Mouse (Mus musculus) kidney, embryonic 16.5 days (tissue): ENCODE measurements around the gene Zbtb38. TPM values are rescaled to one million over a fixed set of nuclear protein-coding genes. Genes with fewer than 3 reads are reported as not detected.

ENCODE experiments used
- ATAC-seq: fragments of 200-750 bp; cut with Nextera tagmentation; 2 replicates; pipeline ENCODE4 v1.8.0; 2017; ENCODE audit warnings: moderate TSS enrichment; ENCODE audit not compliant: low FRiP score, low TSS enrichment
- H3K27ac ChIP-seq: fragments of 300-500 bp; sonication (generic); 2 replicates; pipeline ENCODE4 v1.5.1; 2014; ENCODE audit warnings: low read length
- H3K27me3 ChIP-seq: fragments of 300-500 bp; sonication (generic); 2 replicates; pipeline ENCODE4 v1.6.1; 2014; ENCODE audit warnings: low read length, control low read depth, mixed read lengths; ENCODE audit not compliant: insufficient read depth
- H3K36me3 ChIP-seq: fragments of 300-500 bp; sonication (generic); 2 replicates; pipeline ENCODE4 v1.6.1; 2014; ENCODE audit warnings: low read length, control low read depth, mixed read lengths; ENCODE audit not compliant: insufficient read depth
- H3K4me1 ChIP-seq: fragments of 300-500 bp; sonication (generic); 2 replicates; pipeline ENCODE4 v1.6.1; 2014; ENCODE audit warnings: low read length, control low read depth, mixed read lengths; ENCODE audit not compliant: insufficient read depth
- H3K4me2 ChIP-seq: fragments of 300-500 bp; sonication (generic); replicated peaks from 2 replicates; pipeline ENCODE4 v1.6.1; 2014; ENCODE audit warnings: low read depth, low read length
- H3K4me3 ChIP-seq: fragments of 300-500 bp; sonication (generic); 2 replicates; pipeline ENCODE4 v1.5.1; 2014; ENCODE audit warnings: mild to moderate bottlenecking, low read length
- H3K9ac ChIP-seq: fragments of 300-500 bp; sonication (generic); replicated peaks from 2 replicates; pipeline ENCODE4 v1.6.1; 2014; ENCODE audit warnings: low read length
- H3K9me3 ChIP-seq: fragments of 300-500 bp; sonication (generic); 2 replicates; pipeline ENCODE4 v1.6.1; 2016; ENCODE audit warnings: low read length, control low read depth
- WGBS: fragments of 180-500 bp; shearing (Covaris S2); extraction: QIAGEN DNeasy Blood & Tissue Kit; methylation state at CpG from one replicate; pipeline ENCODE4 v1.1.7; 2014; 5-methylcytosine and 5-hydroxymethylcytosine counted together
- polyA plus RNA-seq: library from polyadenylated mRNA; unstranded; fragments of >200 nt; fragmentation: Nextera tagmentation; extraction: Ambion mirVana; gene quantifications from 2 replicates; pipeline ENCODE4 v1.2.1, GENCODE M21; 2015

The Zbtb38 gene
- polyA plus RNA-seq, 1 experiment from 2014 or later, result 22.1 TPM

DNA sequence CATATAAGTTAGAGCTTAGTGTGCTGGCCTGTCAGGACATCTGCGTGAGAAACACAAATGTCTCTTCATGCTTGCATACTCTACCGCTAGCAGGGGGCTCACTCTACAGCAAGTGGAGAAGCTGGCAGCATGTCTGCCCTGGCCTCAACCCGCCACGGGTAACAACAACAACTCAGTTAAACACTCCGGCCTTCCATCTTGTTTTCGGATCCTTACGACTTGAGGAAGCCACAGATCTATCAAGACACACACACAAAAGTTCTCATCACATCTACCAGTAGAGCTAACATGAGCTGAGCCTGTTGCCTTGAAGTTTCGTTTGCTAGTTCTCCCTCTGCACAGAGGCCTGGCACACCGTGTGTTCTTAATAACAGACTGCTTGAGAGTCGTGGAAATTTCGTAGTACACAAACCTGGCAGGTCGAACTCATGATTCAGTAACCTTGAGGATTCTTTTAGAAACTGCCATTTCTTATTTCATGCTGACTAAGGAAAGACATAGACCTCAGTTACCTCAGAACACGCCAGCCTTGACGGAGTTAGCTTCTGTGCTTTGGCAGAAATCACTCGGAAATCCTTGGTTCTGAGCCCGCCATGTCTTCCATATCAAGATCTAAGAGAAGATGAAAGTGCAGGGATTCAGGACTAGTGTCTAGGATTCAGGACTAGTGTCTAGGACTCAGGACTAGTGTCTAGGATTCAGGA, 34.8 kb downstream of the Zbtb38 start:
- H3K4me3 ChIP-seq, result no peak overlapping the region
- WGBS, result 91% methylated on average over 16 of the region's 16 CpGs
- H3K4me2 ChIP-seq, result no peak overlapping the region
- H3K36me3 ChIP-seq, result no peaks in the 10 kb centered on the region
- no peaks in the 10 kb centered on the region for H3K27me3 ChIP-seq
- H3K9me3 ChIP-seq, result no peaks in the 10 kb centered on the region
- H3K9ac ChIP-seq, result no peak overlapping the region
- no peak overlapping the region for H3K27ac ChIP-seq
- H3K4me1 ChIP-seq, result peaks cover 37% of the 10 kb centered on the region
- no peak for ATAC-seq

DNA sequence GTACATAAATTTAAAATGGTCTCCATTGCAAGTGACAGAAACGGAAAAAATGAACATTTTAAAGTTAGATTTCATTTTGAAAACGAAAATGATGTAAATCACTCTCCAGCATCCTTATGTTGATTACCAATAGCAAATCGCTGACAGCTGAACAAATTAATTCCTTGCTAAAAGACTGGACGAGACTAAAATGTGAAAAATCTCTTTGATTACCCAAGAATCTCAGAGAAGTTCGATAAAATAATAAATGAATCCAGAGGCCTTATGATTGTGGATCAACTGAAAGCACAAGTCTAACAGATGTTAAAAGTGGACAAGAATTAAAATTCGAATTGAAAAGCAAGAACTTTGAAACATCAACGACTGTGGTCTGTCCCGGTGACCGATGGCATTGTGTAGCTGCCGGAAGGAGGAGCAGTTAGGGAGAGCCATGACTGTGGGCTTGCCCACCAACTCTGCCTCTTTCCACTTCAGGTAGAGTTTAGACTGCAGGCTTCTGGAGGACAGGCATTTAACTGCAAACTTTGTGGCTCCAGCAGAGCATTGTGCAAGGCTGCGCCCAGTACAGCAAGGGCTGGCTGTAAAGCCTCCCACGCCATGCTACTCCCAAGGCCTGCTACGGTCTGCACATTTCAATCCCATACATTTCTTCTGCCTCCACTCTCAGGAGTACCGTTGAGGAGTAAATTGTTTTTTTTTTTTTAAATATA, 35.7 kb downstream of the Zbtb38 start:
- Histone ChIP-seq H3K9ac (no peak overlapping the region), H3K4me1 (peaks cover 37% of the 10 kb centered on the region), H3K4me2 (no peak overlapping the region), H3K36me3 (peaks cover 5% of the 10 kb centered on the region; the same call in 1 of the 2 replicates), H3K4me3 (no peak overlapping the region), H3K9me3 (no peaks in the 10 kb centered on the region), H3K27me3 (no peaks in the 10 kb centered on the region), H3K27ac (no peak overlapping the region)
- 76% methylated on average over 14 of the region's 14 CpGs for WGBS
- ATAC-seq, result no peak

DNA sequence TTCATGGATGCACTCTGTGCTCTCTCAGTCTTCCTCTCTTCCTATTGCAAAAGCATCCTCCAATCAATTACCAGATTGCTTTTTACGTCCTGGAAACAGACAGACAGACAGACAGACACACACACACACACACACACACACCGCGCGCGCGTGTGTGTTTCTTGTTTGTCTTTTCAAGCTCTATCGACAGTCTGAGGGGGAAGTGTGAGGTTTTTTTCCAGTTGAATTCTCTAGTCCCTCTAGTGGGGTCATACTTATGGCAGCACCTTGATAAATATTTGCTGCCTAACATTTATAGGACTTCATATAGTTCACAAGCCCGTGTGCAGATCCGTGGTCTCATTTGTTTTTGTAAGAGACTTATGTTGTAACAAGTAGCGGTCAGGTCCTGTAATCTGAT, 36.5 kb downstream of the Zbtb38 start:
- Histone ChIP-seq H3K36me3 (peaks cover 7% of the 10 kb centered on the region; the same call in 1 of the 2 replicates), H3K4me2 (no peak overlapping the region), H3K27me3 (no peaks in the 10 kb centered on the region), H3K9me3 (no peaks in the 10 kb centered on the region), H3K9ac (no peak overlapping the region), H3K4me1 (peaks cover 37% of the 10 kb centered on the region), H3K27ac (no peak overlapping the region), H3K4me3 (no peak overlapping the region)
- no peak for ATAC-seq
- WGBS, result 48% methylated on average over 10 of the region's 10 CpGs

DNA sequence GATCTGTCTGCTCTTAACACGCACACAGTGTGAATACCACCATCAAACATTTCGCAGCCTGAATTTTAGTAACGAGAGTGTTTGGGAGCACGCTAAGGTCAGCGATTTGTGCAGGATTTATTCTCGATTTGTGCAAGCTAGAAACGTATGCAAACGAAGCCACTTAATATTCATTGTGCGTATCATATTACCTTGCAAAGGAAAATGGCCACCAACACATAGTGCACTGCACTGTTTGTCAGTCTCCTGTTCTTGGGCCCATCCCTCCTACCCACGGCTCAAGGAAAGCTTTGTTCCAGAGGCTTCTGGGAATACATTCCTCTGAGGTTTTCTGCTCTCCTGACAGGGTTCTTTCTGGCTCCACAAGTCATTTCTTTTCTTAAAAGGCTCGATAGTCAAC, 37.5 kb downstream of the Zbtb38 start:
- H3K9me3 ChIP-seq, result no peaks in the 10 kb centered on the region
- H3K27me3 ChIP-seq, result no peaks in the 10 kb centered on the region
- peaks cover 7% of the 10 kb centered on the region; the same call in 1 of the 2 replicates for H3K36me3 ChIP-seq
- H3K4me3 ChIP-seq, result no peak overlapping the region
- peaks cover 31% of the 10 kb centered on the region for H3K4me1 ChIP-seq
- no peak overlapping the region for H3K4me2 ChIP-seq
- no peak overlapping the region for H3K27ac ChIP-seq
- no peak for ATAC-seq
- 78% methylated on average over 11 of the region's 11 CpGs for whole genome bisulfite sequencing
- H3K9ac ChIP-seq, result no peak overlapping the region

DNA sequence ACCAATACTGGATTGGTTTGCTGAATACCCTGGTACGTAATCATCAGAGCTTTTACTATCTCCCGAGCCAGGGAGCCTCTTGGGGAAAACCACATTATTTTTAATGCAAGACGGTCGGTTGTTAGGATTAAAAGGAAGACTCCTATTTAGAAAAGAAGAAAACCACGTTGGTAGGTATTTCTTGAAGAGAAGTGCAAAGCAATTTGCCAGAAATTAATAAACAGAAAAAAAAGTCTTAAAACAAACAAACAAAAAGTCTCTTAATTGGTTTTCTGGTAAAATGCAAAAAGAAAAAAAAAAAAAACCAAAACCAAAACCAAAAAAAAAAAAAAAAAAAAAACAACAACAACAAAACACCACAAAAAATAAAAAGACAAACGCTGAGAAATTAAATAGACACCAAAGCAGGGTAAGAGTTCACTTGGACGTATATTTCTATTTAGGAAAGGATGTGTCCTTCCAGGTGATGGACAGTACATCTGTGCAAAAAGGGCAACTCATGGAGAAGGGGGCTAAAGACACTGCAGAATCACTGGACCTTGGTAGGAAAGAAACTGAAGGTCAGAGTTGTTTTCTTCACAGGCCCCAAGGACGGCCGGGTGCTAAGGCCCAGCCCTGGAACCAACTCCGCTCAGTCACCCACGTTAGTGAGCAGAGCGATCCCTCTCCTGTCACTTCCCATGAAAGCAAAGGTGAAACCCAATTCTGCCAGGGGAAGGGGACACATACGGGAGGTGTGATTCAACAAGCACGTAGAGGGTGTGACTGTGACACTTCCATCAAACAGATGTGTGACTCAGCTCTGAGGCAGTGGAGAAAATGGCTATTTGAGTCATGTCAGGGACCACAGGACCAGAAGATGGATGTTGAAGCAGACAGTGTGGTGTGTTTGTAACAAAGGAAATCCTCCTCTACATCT, 38.9 kb downstream of the Zbtb38 start:
- Histone ChIP-seq H3K4me2 (no peak overlapping the region), H3K4me3 (no peak overlapping the region), H3K27ac (no peak overlapping the region; the same call in 1 of the 2 replicates), H3K27me3 (no peaks in the 10 kb centered on the region), H3K9me3 (no peaks in the 10 kb centered on the region), H3K9ac (no peak overlapping the region), H3K36me3 (peaks cover 7% of the 10 kb centered on the region; the same call in 1 of the 2 replicates), H3K4me1 (peaks cover 27% of the 10 kb centered on the region)
- ATAC-seq, result 0 out of 2 replicates have a peak, but pooled peaks have one; percentile 16
- WGBS, result 64% methylated on average over 14 of the region's 14 CpGs

DNA sequence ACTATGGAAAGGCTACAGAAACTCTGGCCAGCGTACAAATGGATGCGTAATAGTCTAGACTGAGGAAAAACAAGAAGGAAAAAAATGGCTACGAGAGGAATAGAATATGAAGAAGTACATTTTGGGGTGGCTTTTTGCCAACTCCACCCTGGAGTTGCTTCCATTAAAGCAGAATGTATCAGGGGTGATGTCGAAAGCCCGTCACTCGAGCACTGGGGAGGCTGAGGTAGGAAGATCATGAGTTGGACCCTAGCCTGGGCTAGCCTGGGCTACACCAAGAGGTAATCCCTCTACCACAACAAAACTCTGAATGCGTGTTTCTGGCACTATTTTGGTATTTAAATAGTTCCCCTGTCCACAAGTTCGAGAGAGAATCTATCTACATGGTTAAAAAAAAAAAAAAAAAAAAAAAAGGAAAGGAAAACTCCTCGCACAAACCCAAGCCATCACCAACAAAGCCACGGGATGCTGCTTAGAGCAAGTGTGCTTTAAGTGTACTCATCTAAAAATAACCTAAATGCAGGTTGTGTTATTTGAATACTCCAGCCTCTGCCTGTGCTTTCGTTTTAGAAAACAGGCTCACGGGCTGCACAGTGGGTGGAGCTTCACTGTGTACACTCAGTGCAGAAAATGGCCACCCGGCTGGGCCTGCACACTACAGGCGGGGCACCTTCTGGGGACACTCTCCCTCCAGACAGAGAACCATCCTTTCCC, 39.7 kb downstream of the Zbtb38 start:
- ATAC-seq, result peak; percentile 47; the same call in 1 of the 2 replicates
- H3K27me3 ChIP-seq, result no peaks in the 10 kb centered on the region
- peaks cover 25% of the 10 kb centered on the region for H3K4me1 ChIP-seq
- H3K4me3 ChIP-seq, result no peak overlapping the region
- H3K4me2 ChIP-seq, result no peak overlapping the region
- H3K27ac ChIP-seq, result no peak overlapping the region
- no peaks in the 10 kb centered on the region for H3K9me3 ChIP-seq
- H3K36me3 ChIP-seq, result peaks cover 7% of the 10 kb centered on the region; the same call in 1 of the 2 replicates
- WGBS, result 84% methylated on average over 14 of the region's 14 CpGs
- H3K9ac ChIP-seq, result no peak overlapping the region

DNA sequence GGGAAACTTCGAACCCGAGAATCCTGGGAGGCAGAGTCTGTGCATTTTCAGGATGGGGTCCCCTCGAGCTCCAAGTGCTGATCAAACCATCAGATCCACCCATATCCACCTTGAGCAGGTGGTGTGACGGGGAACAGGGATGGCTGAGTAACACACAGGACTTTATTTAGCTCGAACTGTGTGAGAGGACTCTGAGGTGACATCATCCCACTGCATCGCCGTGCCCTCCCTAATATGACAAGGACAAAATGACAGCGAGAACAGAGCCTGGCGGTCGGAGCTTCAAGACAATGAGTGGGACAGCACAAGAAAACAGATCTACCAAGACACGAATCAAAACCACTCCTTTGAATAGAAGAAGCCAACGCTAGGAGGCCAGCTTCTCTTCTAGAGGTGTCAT, 40.6 kb downstream of the Zbtb38 start:
- Histone ChIP-seq H3K4me3 (no peak overlapping the region), H3K4me2 (no peak overlapping the region), H3K4me1 (peaks cover 19% of the 10 kb centered on the region), H3K9ac (no peak overlapping the region), H3K27me3 (no peaks in the 10 kb centered on the region), H3K27ac (no peak overlapping the region), H3K9me3 (no peaks in the 10 kb centered on the region), H3K36me3 (peaks cover 7% of the 10 kb centered on the region; the same call in 1 of the 2 replicates)
- ATAC-seq, result no peak
- WGBS, result 91% methylated on average over 12 of the region's 12 CpGs

DNA sequence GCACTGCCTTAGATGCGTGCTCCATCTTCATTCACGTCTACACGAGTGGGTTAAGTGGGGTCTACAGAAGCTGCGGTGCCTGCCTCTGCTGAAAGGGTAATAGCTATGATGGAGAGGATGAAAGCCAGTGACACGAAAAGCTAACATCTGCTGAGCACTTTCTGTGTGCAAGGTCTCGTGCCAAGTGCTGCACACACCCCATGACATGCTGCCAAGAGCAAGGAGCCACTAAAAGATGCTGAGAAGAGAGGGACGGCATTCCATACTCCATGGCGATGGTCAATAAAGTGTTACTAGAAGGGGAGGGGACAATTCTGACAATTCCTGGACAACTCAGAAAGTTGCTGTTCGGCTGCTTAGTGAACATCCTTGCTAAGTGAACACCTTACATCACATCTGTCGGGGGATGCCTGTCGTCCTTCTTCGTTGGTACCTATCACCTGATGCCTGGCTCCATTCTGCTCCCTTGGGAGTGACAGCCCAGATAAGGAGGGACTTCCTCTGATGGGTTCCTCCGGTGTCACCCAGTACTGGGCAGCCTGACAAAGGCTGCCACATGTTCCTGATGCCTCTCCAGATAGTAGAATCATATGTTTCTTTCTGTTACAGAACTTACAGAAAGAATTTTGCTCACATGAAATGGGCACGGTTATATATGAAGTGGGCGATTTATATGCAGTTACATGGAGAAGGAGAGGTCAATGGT, 42.2 kb downstream of the Zbtb38 start:
- Histone ChIP-seq H3K9ac (no peak overlapping the region), H3K27me3 (no peaks in the 10 kb centered on the region), H3K4me1 (peaks cover 24% of the 10 kb centered on the region), H3K9me3 (no peaks in the 10 kb centered on the region), H3K36me3 (peaks cover 7% of the 10 kb centered on the region; the same call in 1 of the 2 replicates), H3K4me2 (no peak overlapping the region), H3K27ac (no peak overlapping the region), H3K4me3 (no peak overlapping the region)
- no peak for ATAC-seq
- WGBS, result 89% methylated on average over 15 of the region's 15 CpGs
